Mouse (Mus musculus): ENCODE results near the gene Gm21915. TPM values are rescaled to one million over a fixed set of nuclear protein-coding genes. Genes with fewer than 3 reads are reported as not detected.
A peak's percentile ranks its signal among the peaks of the same experiment; 100 is the strongest.

The Gm21915 gene
- polyA plus RNA-seq (2014; fragmentation: Nextera tagmentation; extraction: Ambion mirVana), result not detected in 2 replicates

- H3K4me2 ChIP-seq (replicated peaks), result no peak within 1 kb of the TSS
- H3K9ac ChIP-seq, result no peak within 1 kb of the TSS
- WGBS, result 89% methylated on average over 3 of the region's 3 CpGs
- no peak within 1 kb of the TSS for H3K4me3 ChIP-seq (replicated peaks; ENCODE audit: low read length)
- no peak within 1 kb of the TSS for H3K27ac ChIP-seq
- H3K27me3 ChIP-seq (ENCODE audit: control insufficient read depth, insufficient read depth, low read length), result no peaks in the 10 kb centered on the region
- no peaks in the 10 kb centered on the region for H3K36me3 ChIP-seq (replicated peaks; ENCODE audit: control insufficient read depth, insufficient read depth)
- ATAC-seq (ENCODE audit: low FRiP score) (no peak), DNase-seq (ENCODE audit: low spot score) (no peak)
- no peaks in the 10 kb centered on the region for H3K9me3 ChIP-seq (ENCODE audit: control insufficient read depth, low read length)
- H3K4me1 ChIP-seq (replicated peaks; ENCODE audit: control insufficient read depth, insufficient read depth, low read length), result peaks cover 11% of the 10 kb centered on the region
Measured at GRCm38 (mm10) chr9:40670313-40670712, at the start of gene Gm21915. Gene Gm21915, plus strand, starts transcription at chr9:40670613.

- Histone ChIP-seq H3K4me3 (replicated peaks; ENCODE audit: low read length) (no peak overlapping the region), H3K4me2 (replicated peaks) (no peak overlapping the region), H3K9ac (no peak overlapping the region), H3K27me3 (ENCODE audit: control insufficient read depth, insufficient read depth, low read length) (no peaks in the 10 kb centered on the region), H3K4me1 (replicated peaks; ENCODE audit: control insufficient read depth, insufficient read depth, low read length) (peaks cover 20% of the 10 kb centered on the region), H3K27ac (no peak overlapping the region), H3K36me3 (replicated peaks; ENCODE audit: control insufficient read depth, insufficient read depth) (no peaks in the 10 kb centered on the region), H3K9me3 (ENCODE audit: control insufficient read depth, low read length) (no peaks in the 10 kb centered on the region)
- DNase-seq (ENCODE audit: low spot score), result no peak
- 91% methylated on average over 3 of the region's 3 CpGs for whole genome bisulfite sequencing
- ATAC-seq (ENCODE audit: low FRiP score), result no peak
Measured at GRCm38 (mm10) chr9:40622265-40622664, 48.1 kb upstream of the Gm21915 start.

DNA sequence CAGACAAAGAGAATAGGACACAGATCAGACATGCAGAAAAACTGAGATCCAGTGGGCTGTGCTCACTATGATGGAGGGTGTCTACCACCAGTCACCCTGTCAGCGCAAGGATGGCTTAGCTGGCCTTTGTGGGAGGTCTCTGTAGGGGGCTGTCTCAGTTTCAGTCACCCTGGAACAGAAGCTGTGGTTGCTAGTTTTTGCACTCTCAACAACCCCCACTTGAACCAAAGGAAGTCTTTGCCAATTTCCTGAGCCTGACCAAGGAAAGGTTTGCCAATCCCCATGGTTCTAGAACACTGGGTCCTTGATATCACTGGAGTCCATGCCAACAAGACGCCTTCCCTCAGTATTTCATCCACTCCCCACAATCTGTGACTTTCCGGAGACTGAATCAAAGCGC, 47.6 kb upstream of the Gm21915 start:
- ATAC-seq (ENCODE audit: low FRiP score) (no peak), DNase-seq (ENCODE audit: low spot score) (no peak)
- no peak overlapping the region for H3K4me2 ChIP-seq (replicated peaks)
- WGBS, result 85% methylated on average over 4 of the region's 4 CpGs
- peaks cover 18% of the 10 kb centered on the region for H3K4me1 ChIP-seq (replicated peaks; ENCODE audit: control insufficient read depth, insufficient read depth, low read length)
- no peak overlapping the region for H3K4me3 ChIP-seq (replicated peaks; ENCODE audit: low read length)
- H3K27ac ChIP-seq, result no peak overlapping the region
- H3K9me3 ChIP-seq (ENCODE audit: control insufficient read depth, low read length), result no peaks in the 10 kb centered on the region
- H3K36me3 ChIP-seq (replicated peaks; ENCODE audit: control insufficient read depth, insufficient read depth), result no peaks in the 10 kb centered on the region
- no peak overlapping the region for H3K9ac ChIP-seq
- no peaks in the 10 kb centered on the region for H3K27me3 ChIP-seq (ENCODE audit: control insufficient read depth, insufficient read depth, low read length)

- H3K9ac ChIP-seq, result no peak overlapping the region
- 83% methylated on average over 3 of the region's 3 CpGs for WGBS
- H3K4me2 ChIP-seq (replicated peaks), result no peak overlapping the region
- H3K36me3 ChIP-seq (replicated peaks; ENCODE audit: control insufficient read depth, insufficient read depth), result no peaks in the 10 kb centered on the region
- no peaks in the 10 kb centered on the region for H3K9me3 ChIP-seq (ENCODE audit: control insufficient read depth, low read length)
- ATAC-seq (ENCODE audit: low FRiP score) (no peak), DNase-seq (ENCODE audit: low spot score) (no peak)
- no peaks in the 10 kb centered on the region for H3K27me3 ChIP-seq (ENCODE audit: control insufficient read depth, insufficient read depth, low read length)
- H3K27ac ChIP-seq, result no peak overlapping the region
- peaks cover 18% of the 10 kb centered on the region for H3K4me1 ChIP-seq (replicated peaks; ENCODE audit: control insufficient read depth, insufficient read depth, low read length)
- H3K4me3 ChIP-seq (replicated peaks; ENCODE audit: low read length), result no peak overlapping the region
Measured at GRCm38 (mm10) chr9:40625341-40625740, 45.1 kb upstream of the Gm21915 start.

DNA sequence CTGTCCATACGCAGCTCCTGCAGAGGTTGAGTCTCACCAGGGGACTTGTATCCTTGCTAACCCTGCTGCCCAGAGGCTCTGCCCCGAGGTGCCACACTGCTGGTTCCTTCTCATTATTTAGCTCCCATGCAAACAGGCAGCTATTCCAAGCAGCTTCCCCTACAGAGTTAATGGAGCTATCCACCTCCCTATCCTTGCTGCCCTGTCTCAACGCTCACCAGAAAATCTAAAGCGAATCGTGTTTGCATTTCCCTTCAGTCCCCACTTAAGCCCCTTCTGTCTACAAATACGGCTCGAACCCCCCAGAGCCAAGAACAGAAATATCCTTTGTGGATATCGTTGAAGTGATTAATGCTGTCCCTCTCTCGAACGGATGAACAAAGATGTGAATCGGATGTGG, 43.8 kb upstream of the Gm21915 start:
- Histone ChIP-seq H3K4me1 (replicated peaks; ENCODE audit: control insufficient read depth, insufficient read depth, low read length) (peaks cover 18% of the 10 kb centered on the region), H3K36me3 (replicated peaks; ENCODE audit: control insufficient read depth, insufficient read depth) (no peaks in the 10 kb centered on the region), H3K9me3 (ENCODE audit: control insufficient read depth, low read length) (no peaks in the 10 kb centered on the region), H3K27ac (peak overlapping the region; percentile 24), H3K4me3 (replicated peaks; ENCODE audit: low read length) (no peak overlapping the region), H3K4me2 (replicated peaks) (no peak overlapping the region), H3K9ac (no peak overlapping the region), H3K27me3 (ENCODE audit: control insufficient read depth, insufficient read depth, low read length) (no peaks in the 10 kb centered on the region)
- DNase-seq (ENCODE audit: low spot score), result no peak
- WGBS, result 27% methylated on average over 11 of the region's 11 CpGs
- peak; percentile 9; the same call in 1 of the 2 replicates for ATAC-seq (ENCODE audit: low FRiP score)

GRCm38 (mm10) chr9:40627146-40627713, 43.2 kb upstream of the Gm21915 start:
- 29% methylated on average over 9 of the region's 9 CpGs for WGBS
- no peak overlapping the region for H3K4me3 ChIP-seq (replicated peaks; ENCODE audit: low read length)
- H3K36me3 ChIP-seq (replicated peaks; ENCODE audit: control insufficient read depth, insufficient read depth), result no peaks in the 10 kb centered on the region
- ATAC-seq (ENCODE audit: low FRiP score) (peak; percentile 47; the same call in 1 of the 2 replicates), DNase-seq (ENCODE audit: low spot score) (no peak)
- peaks cover 18% of the 10 kb centered on the region for H3K4me1 ChIP-seq (replicated peaks; ENCODE audit: control insufficient read depth, insufficient read depth, low read length)
- no peaks in the 10 kb centered on the region for H3K27me3 ChIP-seq (ENCODE audit: control insufficient read depth, insufficient read depth, low read length)
- H3K9ac ChIP-seq, result 0 out of 2 replicates have a peak overlapping the region, but pooled peaks have one; percentile 9
- H3K27ac ChIP-seq, result 0 out of 2 replicates have a peak overlapping the region, but pooled peaks have one; percentile 24
- no peak overlapping the region; the same call in 1 of the 2 replicates for H3K4me2 ChIP-seq (replicated peaks)
- H3K9me3 ChIP-seq (ENCODE audit: control insufficient read depth, low read length), result no peaks in the 10 kb centered on the region

- 66% methylated on average over 20 of the region's 20 CpGs for WGBS
- ATAC-seq (ENCODE audit: low FRiP score), result no peak
Measured at GRCm38 (mm10) chr9:40628130-40629069, 42.0 kb upstream of the Gm21915 start.

GRCm38 (mm10) chr9:40629441-40629840, 41.0 kb upstream of the Gm21915 start:
- DNase-seq (ENCODE audit: low spot score) (no peak), ATAC-seq (ENCODE audit: low FRiP score) (no peak)
- H3K9me3 ChIP-seq (ENCODE audit: control insufficient read depth, low read length), result no peaks in the 10 kb centered on the region
- H3K27ac ChIP-seq, result no peak overlapping the region
- H3K4me3 ChIP-seq (replicated peaks; ENCODE audit: low read length), result no peak overlapping the region
- H3K27me3 ChIP-seq (ENCODE audit: control insufficient read depth, insufficient read depth, low read length), result no peaks in the 10 kb centered on the region
- H3K9ac ChIP-seq, result no peak overlapping the region
- H3K4me1 ChIP-seq (replicated peaks; ENCODE audit: control insufficient read depth, insufficient read depth, low read length), result peaks cover 18% of the 10 kb centered on the region
- no peaks in the 10 kb centered on the region for H3K36me3 ChIP-seq (replicated peaks; ENCODE audit: control insufficient read depth, insufficient read depth)
- H3K4me2 ChIP-seq (replicated peaks), result no peak overlapping the region
- WGBS, result 49% methylated on average over 13 of the region's 13 CpGs

More at GRCm38 (mm10) chr9:40628130-40629069, 42.0 kb upstream of the Gm21915 start:
- no peaks in the 10 kb centered on the region for H3K9me3 ChIP-seq (ENCODE audit: control insufficient read depth, low read length)
- no peak overlapping the region for H3K27ac ChIP-seq
- no peak overlapping the region for H3K9ac ChIP-seq
- peak; percentile 73 for DNase-seq (ENCODE audit: low spot score)
- H3K36me3 ChIP-seq (replicated peaks; ENCODE audit: control insufficient read depth, insufficient read depth), result no peaks in the 10 kb centered on the region
- peaks cover 18% of the 10 kb centered on the region for H3K4me1 ChIP-seq (replicated peaks; ENCODE audit: control insufficient read depth, insufficient read depth, low read length)
- H3K4me2 ChIP-seq (replicated peaks), result no peak overlapping the region
- H3K4me3 ChIP-seq (replicated peaks; ENCODE audit: low read length), result no peak overlapping the region
- no peaks in the 10 kb centered on the region for H3K27me3 ChIP-seq (ENCODE audit: control insufficient read depth, insufficient read depth, low read length)

DNA sequence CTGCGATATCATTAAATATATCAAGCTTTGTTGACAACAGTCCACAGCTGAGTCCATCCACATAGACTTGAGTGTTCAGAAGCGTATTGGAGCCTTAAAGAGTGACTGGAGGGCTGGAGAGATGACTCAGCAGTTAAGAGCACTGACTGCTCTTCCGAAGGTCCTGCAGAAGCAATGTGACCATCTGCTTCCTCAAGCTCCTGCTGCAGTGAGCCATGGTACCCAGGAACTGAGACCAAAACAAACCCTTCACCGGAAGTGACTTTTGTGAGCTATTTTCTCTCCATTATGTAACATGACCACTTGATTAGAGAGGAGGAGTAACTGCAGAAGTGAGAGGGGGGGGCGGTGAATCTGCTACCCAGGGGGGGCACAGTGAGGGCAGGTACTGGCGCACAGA, 39.3 kb upstream of the Gm21915 start:
- 74% methylated on average over 6 of the region's 6 CpGs for whole genome bisulfite sequencing

More for the DNA sequence above, 39.3 kb upstream of the Gm21915 start:
- no peak overlapping the region for H3K4me2 ChIP-seq (replicated peaks)
- no peaks in the 10 kb centered on the region for H3K27me3 ChIP-seq (ENCODE audit: control insufficient read depth, insufficient read depth, low read length)
- H3K4me3 ChIP-seq (replicated peaks; ENCODE audit: low read length), result no peak overlapping the region
- H3K4me1 ChIP-seq (replicated peaks; ENCODE audit: control insufficient read depth, insufficient read depth, low read length), result peaks cover 13% of the 10 kb centered on the region
- no peaks in the 10 kb centered on the region for H3K36me3 ChIP-seq (replicated peaks; ENCODE audit: control insufficient read depth, insufficient read depth)
- no peak overlapping the region for H3K9ac ChIP-seq
- ATAC-seq (ENCODE audit: low FRiP score) (no peak), DNase-seq (ENCODE audit: low spot score) (no peak)
- H3K9me3 ChIP-seq (ENCODE audit: control insufficient read depth, low read length), result no peaks in the 10 kb centered on the region
- no peak overlapping the region for H3K27ac ChIP-seq

Data from hindbrain, embryonic 14.5 days (tissue).